Mouse (Mus musculus) G1E (cell line): ENCODE data around the gene Sema3b.

Experiments used
- CTCF ChIP-seq: IDR thresholded peaks from 2 replicates; pipeline ENCODE4 v1.5.1; 2012; ENCODE audit warnings: low read depth, low read length, inconsistent platforms, mixed read lengths
- GATA1 ChIP-seq: IDR thresholded peaks from 2 replicates; pipeline ENCODE4 v1.6.1; 2012; ENCODE audit warnings: borderline replicate concordance, low read length, inconsistent platforms, mixed read lengths
- GATA2 ChIP-seq: IDR thresholded peaks from 2 replicates; pipeline ENCODE4 v1.6.1; 2012; ENCODE audit warnings: low read depth, low read length, inconsistent platforms, borderline replicate concordance
- TAL1 ChIP-seq: conservative IDR thresholded peaks from 2 replicates; pipeline ENCODE4 v1.6.1; 2012; ENCODE audit warnings: low read depth, low read length, inconsistent platforms, mixed read lengths

DNA sequence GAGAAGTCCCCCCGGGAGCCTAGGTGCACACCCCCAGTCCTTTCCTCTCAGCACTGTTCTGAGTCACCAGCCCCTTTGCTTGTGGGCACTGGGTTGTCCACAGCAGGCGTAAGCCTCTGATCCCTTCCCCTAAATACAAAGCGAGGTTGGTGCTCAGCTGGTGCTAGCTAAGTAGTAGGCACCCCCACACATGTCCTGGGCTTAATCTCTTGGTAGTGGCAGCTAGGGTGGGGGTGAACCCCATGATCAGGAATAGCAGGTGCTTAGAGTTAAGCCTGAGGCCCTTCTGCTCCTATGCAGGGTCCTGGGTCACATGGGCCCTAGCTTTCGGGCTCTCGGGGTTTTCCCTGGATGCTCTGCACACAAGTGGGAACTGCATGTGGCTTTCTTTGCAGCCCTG lies 48.1 kb upstream of the Sema3b start:
- TF ChIP-seq TAL1 (no peak), GATA2 (no peak), CTCF (no peak), GATA1 (no peak)
